8 mouse cellular contexts compared by ENCODE assay signal in genomic region chr9:102725958-102726654, GRCm38 (mm10). TPM values are rescaled to one million over a fixed set of nuclear protein-coding genes. Genes with fewer than 3 reads are reported as not detected.
DNase-seq lines count a peak whose midpoint lies in the region; ATAC-seq and TF ChIP-seq lines count a peak whose summit lies in the region.

No protein-coding gene starts in this region.

- peak overlapping the region; percentile 24; the same call in 1 of the 2 replicates for H3K9ac ChIP-seq in hindbrain, embryonic 11.5 days (ENCODE audit: low read depth, low read length)

- H3K4me3 ChIP-seq in hindbrain, embryonic 11.5 days (ENCODE audit: low read depth, low read length): no peak overlapping the region
- peak overlapping the region; percentile 39 for H3K4me3 ChIP-seq in midbrain, embryonic 10.5 days
- 0 out of 2 replicates have a peak overlapping the region, but pooled peaks have one; percentile 3 for H3K4me3 ChIP-seq in small intestine, adult 2 months (ENCODE audit: low read depth, low read length)

- intact Hi-C loops in left cerebral cortex, postnatal 14 days (cut with DNase I): no loop called here

- peak; percentile 98 for DNase-seq in R1 (ENCODE audit: low read depth, low spot score)
- DNase-seq in cerebellum, postnatal 25 days: peak; percentile 63 to 75
- peak; percentile 39 to 45 for DNase-seq in frontal cortex, postnatal 36 days (ENCODE audit: low spot score in 2 of 2)
- peak; percentile 86 for DNase-seq in hindbrain, embryonic 11.5 days (ENCODE audit: low spot score)
- peak; percentile 57 to 62 for DNase-seq in left cerebral cortex, postnatal 14 days (ENCODE audit: low spot score in 2 of 2)
- DNase-seq in midbrain, embryonic 10.5 days (ENCODE audit: low spot score): peak; percentile 84
- DNase-seq in natural killer cell, adult 2 months (ENCODE audit: low spot score in 2 of 2): no peak

- peak overlapping the region; percentile 70 for H3K27ac ChIP-seq in hindbrain, embryonic 11.5 days (ENCODE audit: low read depth, low read length)
- peak overlapping the region; percentile 74 for H3K27ac ChIP-seq in midbrain, embryonic 10.5 days (replicated peaks)
- H3K27ac ChIP-seq in small intestine, adult 2 months (ENCODE audit: insufficient read depth, low read depth, low read length): peak overlapping the region; percentile 42

- ATAC-seq in hindbrain, embryonic 11.5 days (ENCODE audit: low FRiP score): peak; percentile 71

- TF ChIP-seq POLR2A in small intestine, adult 2 months (IDR thresholded peaks at IDR 0.05; ENCODE audit: low read depth, low read length): no peak

- no peak for TF ChIP-seq CTCF in small intestine, adult 2 months (IDR thresholded peaks at IDR 0.05; ENCODE audit: extremely low read depth, insufficient read length, insufficient replicate concordance, low read depth, low read length)

- H3K4me1 ChIP-seq in hindbrain, embryonic 11.5 days (replicated peaks; ENCODE audit: control insufficient read depth, insufficient read depth, low read length): peaks cover 42% of the 10 kb centered on the region
- peaks cover 81% of the 10 kb centered on the region for H3K4me1 ChIP-seq in midbrain, embryonic 10.5 days
- peaks cover 23% of the 10 kb centered on the region for H3K4me1 ChIP-seq in small intestine, adult 2 months (ENCODE audit: control insufficient read depth, insufficient read depth, insufficient read length, low read length)

- WGBS in hindbrain, embryonic 11.5 days: 2% methylated on average over 20 of the region's 22 CpGs
- WGBS in midbrain, embryonic 10.5 days: 2% methylated on average over 22 of the region's 22 CpGs
- WGBS in small intestine, adult 2 months: 5% methylated on average over 22 of the region's 22 CpGs

- H3K27me3 ChIP-seq in hindbrain, embryonic 11.5 days (ENCODE audit: control insufficient read depth, insufficient read depth, low read length): no peaks in the 10 kb centered on the region
- no peaks in the 10 kb centered on the region for H3K27me3 ChIP-seq in midbrain, embryonic 10.5 days (ENCODE audit: low read depth, poor library complexity, severe bottlenecking)
- no peaks in the 10 kb centered on the region for H3K27me3 ChIP-seq in small intestine, adult 2 months (ENCODE audit: control insufficient read depth, insufficient read depth, low read length)

- H3K9me3 ChIP-seq in hindbrain, embryonic 11.5 days (ENCODE audit: control insufficient read depth, low read length): no peaks in the 10 kb centered on the region
- H3K9me3 ChIP-seq in midbrain, embryonic 10.5 days (replicated peaks): no peaks in the 10 kb centered on the region

- H3K4me2 ChIP-seq in hindbrain, embryonic 11.5 days (replicated peaks; ENCODE audit: low read depth, low read length): peak overlapping the region; percentile 26

- H3K36me3 ChIP-seq in hindbrain, embryonic 11.5 days (ENCODE audit: control insufficient read depth, insufficient read depth, low read length): peaks cover 55% of the 10 kb centered on the region
- peaks cover 100% of the 10 kb centered on the region for H3K36me3 ChIP-seq in midbrain, embryonic 10.5 days
- H3K36me3 ChIP-seq in small intestine, adult 2 months (ENCODE audit: control insufficient read depth, insufficient read depth, low read length): peaks cover 61% of the 10 kb centered on the region

RNA-seq across cellular contexts. Expression of gene Amotl2, which starts 9.6 kb away (rescaled TPM):
- polyA plus RNA-seq in hindbrain, embryonic 11.5 days (2014; fragmentation: Nextera tagmentation; extraction: Ambion mirVana): 39.7 and 47.8 TPM in 2 replicates
- 10 to 100 TPM; 16.7 to 19.5 TPM for total RNA-seq in left cerebral cortex, postnatal 14 days (2021)
- 60.3 and 71.1 TPM in 2 replicates for polyA plus RNA-seq in midbrain, embryonic 10.5 days (2016; fragmentation: Nextera tagmentation; extraction: Ambion mirVana)
- polyA plus RNA-seq in small intestine, adult 2 months (2012; rRNA removed): 8.7 and 12.3 TPM in 2 replicates

Comparison
In these comparisons a context has a peak if more than half of its experiments do, and no peak if none do; other contexts are left out.
1. DNase-seq: peak in R1 (single experiment), cerebellum, postnatal 25 days (2 of 2), frontal cortex, postnatal 36 days (2 of 2), hindbrain, embryonic 11.5 days (single experiment), left cerebral cortex, postnatal 14 days (2 of 2) and midbrain, embryonic 10.5 days (single experiment); none in natural killer cell, adult 2 months (0 of 2).
2. Peak in every context shown above with its lines, with median percentiles within 50 percentile points of each other: H3K27ac ChIP-seq.